Comparison of ENCODE assay signal across 8 mouse cellular contexts in the genomic region with DNA sequence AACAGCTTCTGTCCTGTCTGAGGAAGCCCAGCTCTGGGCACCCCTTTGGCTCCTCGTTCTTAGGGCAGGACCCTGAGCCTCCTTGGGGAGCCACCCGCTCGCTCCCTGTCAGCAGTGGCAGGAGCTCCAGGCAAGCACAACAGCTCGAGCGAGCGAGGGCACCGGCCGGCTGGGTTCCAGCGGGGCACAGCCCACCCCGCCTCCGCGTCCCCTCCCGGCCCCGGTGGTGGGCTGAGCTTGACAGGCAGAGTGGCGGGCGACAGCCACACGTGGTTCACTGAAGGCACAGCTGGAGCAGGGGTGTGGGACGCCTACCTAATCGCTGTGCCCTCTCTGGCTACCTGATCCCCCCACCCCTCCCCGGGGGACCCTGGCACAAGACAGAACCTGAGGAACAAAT. TPM values are rescaled to one million over a fixed set of nuclear protein-coding genes. Genes with fewer than 3 reads are reported as not detected.
A peak's percentile ranks its signal among the peaks of the same experiment; 100 is the strongest.
DNase-seq lines count a peak whose midpoint lies in the region; ATAC-seq and TF ChIP-seq lines count a peak whose summit lies in the region.

No protein-coding gene starts in this region.

- peaks cover 22% of the 10 kb centered on the region for H3K27me3 ChIP-seq in lung, embryonic 14.5 days (ENCODE audit: insufficient read depth, low read length)
- peaks cover 34% of the 10 kb centered on the region for H3K27me3 ChIP-seq in embryonic facial prominence, embryonic 14.5 days (replicated peaks; ENCODE audit: control insufficient read depth, insufficient read depth, low read length)
- peaks cover 42% of the 10 kb centered on the region for H3K27me3 ChIP-seq in intestine, embryonic 14.5 days (replicated peaks; ENCODE audit: control insufficient read depth, insufficient read depth, low read length)

- H3K9me3 ChIP-seq in lung, embryonic 14.5 days (ENCODE audit: low read depth, low read length) = no peaks in the 10 kb centered on the region
- H3K9me3 ChIP-seq in embryonic facial prominence, embryonic 14.5 days (ENCODE audit: control insufficient read depth, low read length) = no peaks in the 10 kb centered on the region
- no peaks in the 10 kb centered on the region for H3K9me3 ChIP-seq in intestine, embryonic 14.5 days (ENCODE audit: control insufficient read depth, low read length)

- peak; percentile 69; the same call in 1 of the 2 replicates for ATAC-seq in lung, embryonic 14.5 days (ENCODE audit: insufficient read depth)
- 0 out of 2 replicates have a peak, but pooled peaks have one; percentile 47 for ATAC-seq in embryonic facial prominence, embryonic 14.5 days (ENCODE audit: low read depth)
- no peak; the same call in 1 of the 2 replicates for ATAC-seq in intestine, embryonic 14.5 days (replicated peaks; ENCODE audit: low FRiP score, low TSS enrichment, low read depth)

- no peak for TF ChIP-seq CTCF in lung, embryonic 14.5 days (IDR thresholded peaks at IDR 0.05; ENCODE audit: low read depth)

- no peak overlapping the region for H3K27ac ChIP-seq in lung, embryonic 14.5 days (ENCODE audit: low read depth)
- H3K27ac ChIP-seq in embryonic facial prominence, embryonic 14.5 days (replicated peaks; ENCODE audit: low read depth, low read length) = no peak overlapping the region
- H3K27ac ChIP-seq in intestine, embryonic 14.5 days (ENCODE audit: low read depth) = no peak overlapping the region

- peak; percentile 29 for DNase-seq in lung, embryonic 14.5 days
- DNase-seq in lung, postnatal 4 days = no peak
- DNase-seq in embryonic facial prominence, embryonic 14.5 days (ENCODE audit: low spot score) = no peak
- DNase-seq in intestine, embryonic 14.5 days (ENCODE audit: low spot score) = no peak
- DNase-seq in retina, embryonic 14.5 days (ENCODE audit: low spot score) = peak; percentile 67
- DNase-seq in c-Kit-positive CD71-positive TER-119-positive erythroid progenitor cells, embryonic 14.5 days (ENCODE audit: low spot score) = no peak
- DNase-seq in thymus, postnatal 10 days (ENCODE audit: low spot score in 2 of 2) = no peak
- DNase-seq in kidney, adult 11 months = no peak

- H3K4me3 ChIP-seq in lung, embryonic 14.5 days (ENCODE audit: low read depth, low read length) = peak overlapping the region; percentile 46
- H3K4me3 ChIP-seq in embryonic facial prominence, embryonic 14.5 days (ENCODE audit: low read depth, low read length) = peak overlapping the region; percentile 45
- peak overlapping the region; percentile 40 for H3K4me3 ChIP-seq in intestine, embryonic 14.5 days (ENCODE audit: low read depth, low read length)

- peak overlapping the region; percentile 95 for H3K4me2 ChIP-seq in lung, embryonic 14.5 days
- peak overlapping the region; percentile 88 for H3K4me2 ChIP-seq in embryonic facial prominence, embryonic 14.5 days (ENCODE audit: low read depth, low read length)
- peak overlapping the region; percentile 90 for H3K4me2 ChIP-seq in intestine, embryonic 14.5 days (ENCODE audit: low read length)

- peak overlapping the region; percentile 51 for H3K9ac ChIP-seq in lung, embryonic 14.5 days
- H3K9ac ChIP-seq in embryonic facial prominence, embryonic 14.5 days (ENCODE audit: low read depth, low read length) = peak overlapping the region; percentile 46
- no peak overlapping the region for H3K9ac ChIP-seq in intestine, embryonic 14.5 days (ENCODE audit: low read length)

- H3K4me1 ChIP-seq in lung, embryonic 14.5 days (ENCODE audit: insufficient read depth) = no peaks in the 10 kb centered on the region
- H3K4me1 ChIP-seq in embryonic facial prominence, embryonic 14.5 days (ENCODE audit: control insufficient read depth, insufficient read depth, low read length) = peaks cover 8% of the 10 kb centered on the region; the same call in 1 of the 2 replicates
- 0 out of 2 replicates have a peak, but pooled peaks cover 2% of the 10 kb centered on the region for H3K4me1 ChIP-seq in intestine, embryonic 14.5 days (replicated peaks; ENCODE audit: control insufficient read depth, insufficient read depth, low read length)

- H3K36me3 ChIP-seq in lung, embryonic 14.5 days (ENCODE audit: insufficient read depth) = no peaks in the 10 kb centered on the region
- no peaks in the 10 kb centered on the region for H3K36me3 ChIP-seq in embryonic facial prominence, embryonic 14.5 days (ENCODE audit: control insufficient read depth, insufficient read depth, low read length)
- no peaks in the 10 kb centered on the region for H3K36me3 ChIP-seq in intestine, embryonic 14.5 days (ENCODE audit: control insufficient read depth, insufficient read depth, low read length)

- 1% methylated on average over 20 of the region's 20 CpGs for WGBS in lung, embryonic 14.5 days
- WGBS in embryonic facial prominence, embryonic 14.5 days = 1% methylated on average over 10 of the region's 20 CpGs
- under 1% methylated on average over 20 of the region's 20 CpGs for WGBS in intestine, embryonic 14.5 days

RNA-seq across cellular contexts. Expression of a gene that starts 0.5 kb away (rescaled TPM):
- 0.24 TPM in 1 of 2 replicates, not detected in the other for polyA plus RNA-seq in lung, embryonic 14.5 days (2014; fragmentation: Nextera tagmentation; extraction: Ambion mirVana)
- polyA plus RNA-seq in embryonic facial prominence, embryonic 14.5 days (2014; fragmentation: Nextera tagmentation; extraction: Ambion mirVana) = 0.22 and 0.24 TPM in 2 replicates
- polyA plus RNA-seq in intestine, embryonic 14.5 days (2014; fragmentation: Nextera tagmentation; extraction: Ambion mirVana) = 0.05 and 0.55 TPM in 2 replicates

RNA-seq across cellular contexts. Expression of a gene that starts 16.7 kb away (rescaled TPM):
- polyA plus RNA-seq in lung, embryonic 14.5 days (2014; fragmentation: Nextera tagmentation; extraction: Ambion mirVana) = 81.4 and 83.1 TPM in 2 replicates
- polyA plus RNA-seq in embryonic facial prominence, embryonic 14.5 days (2014; fragmentation: Nextera tagmentation; extraction: Ambion mirVana) = 51.4 and 56.8 TPM in 2 replicates
- 85.2 and 87.8 TPM in 2 replicates for polyA plus RNA-seq in intestine, embryonic 14.5 days (2014; fragmentation: Nextera tagmentation; extraction: Ambion mirVana)

Comparison
In these comparisons a context has a peak if more than half of its experiments do, and no peak if none do; other contexts are left out.
1. DNase-seq: peak in lung, embryonic 14.5 days (single experiment) and retina, embryonic 14.5 days (single experiment); none in lung, postnatal 4 days (0 of 2), embryonic facial prominence, embryonic 14.5 days (single experiment), intestine, embryonic 14.5 days (single experiment), c-Kit-positive CD71-positive TER-119-positive erythroid progenitor cells, embryonic 14.5 days (single experiment), thymus, postnatal 10 days (0 of 2) and kidney, adult 11 months (single experiment).
2. Peak in every context shown above with its lines, with median percentiles within 50 percentile points of each other: H3K4me2 ChIP-seq and H3K4me3 ChIP-seq.